Mouse (Mus musculus) MEL (cell line): Measurements from ENCODE around the gene Gm20388.

Experiments used
- CTCF ChIP-seq, 3 experiments: IDR thresholded peaks in 2 of 3; conservative IDR thresholded peaks in 1 of 3; 2 replicates each; pipeline ENCODE4 v1.5.1; 2011 to 2012; ENCODE audit warnings: low read length in 3 of 3, low read depth in 2 of 3, mild to moderate bottlenecking in 2 of 3, improper control_type of control experiment in 1 of 3, inconsistent platforms in 1 of 3, mixed read lengths in 1 of 3, moderate library complexity in 1 of 3; ENCODE audit not compliant: control insufficient read depth in 1 of 3, insufficient read depth in 1 of 3, poor library complexity in 1 of 3, severe bottlenecking in 1 of 3
- EP300 ChIP-seq, 2 experiments: IDR thresholded peaks; 2 replicates each; pipeline ENCODE4 v1.6.1; 2011; ENCODE audit warnings: improper control_type of control experiment in 2 of 2, low read length in 2 of 2, low read depth in 1 of 2, mild to moderate bottlenecking in 1 of 2
- ETS1 ChIP-seq: IDR thresholded peaks from 2 replicates; pipeline ENCODE4 v1.6.1; 2012; ENCODE audit warnings: low read depth, mild to moderate bottlenecking, inconsistent platforms, low read length, improper control_type of control experiment, moderate library complexity
- GABPA ChIP-seq: IDR thresholded peaks from 2 replicates; pipeline ENCODE4 v1.6.1; 2012; ENCODE audit warnings: low read depth, mild to moderate bottlenecking, inconsistent platforms, low read length, improper control_type of control experiment, moderate library complexity
- MAX ChIP-seq: IDR thresholded peaks from 2 replicates; pipeline ENCODE4 v1.6.1; 2011; ENCODE audit warnings: low read length, improper control_type of control experiment
- POLR2A ChIP-seq, 2 experiments: IDR thresholded peaks; 2 replicates each; pipeline ENCODE4 v1.6.1; 2011 to 2012; ENCODE audit warnings: low read length in 2 of 2, mild to moderate bottlenecking in 2 of 2, control low read depth in 1 of 2, improper control_type of control experiment in 1 of 2, low read depth in 1 of 2, moderate library complexity in 1 of 2; ENCODE audit not compliant: control insufficient read depth in 1 of 2, insufficient read depth in 1 of 2, poor library complexity in 1 of 2
- POLR2AphosphoS2 ChIP-seq: IDR thresholded peaks from 2 replicates; pipeline ENCODE4 v1.6.1; 2011; ENCODE audit warnings: low read length, improper control_type of control experiment
- TBP ChIP-seq: IDR thresholded peaks from 2 replicates; pipeline ENCODE4 v1.8.0; 2011; ENCODE audit warnings: low read depth, low read length, improper control_type of control experiment

GRCm38 (mm10) chr8:124192242-124192641, 4281.6 kb downstream of the Gm20388 start:
- TF ChIP-seq CTCF (IDR thresholded peaks at IDR 0.05 in 2 of 3, conservative IDR thresholded peaks at IDR 0.05 in 1 of 3; ENCODE audit: control insufficient read depth in 1 of 3, insufficient read depth in 1 of 3, low read depth in 2 of 3, low read length in 3 of 3, poor library complexity in 1 of 3, severe bottlenecking in 1 of 3) (no peak), ETS1 (no peak), POLR2AphosphoS2 (no peak), POLR2A (IDR thresholded peaks at IDR 0.05; ENCODE audit: control insufficient read depth in 1 of 2, insufficient read depth in 1 of 2, low read depth in 1 of 2, low read length in 2 of 2, poor library complexity in 1 of 2) (no peak), TBP (no peak), EP300 (IDR thresholded peaks at IDR 0.05; ENCODE audit: low read depth in 1 of 2, low read length in 2 of 2) (no peak), GABPA (no peak), MAX (no peak)
